Mouse (Mus musculus) stomach, embryonic 14.5 days (tissue): ENCODE data around the gene Inpp5f. TPM values are rescaled to one million over a fixed set of nuclear protein-coding genes. Genes with fewer than 3 reads are reported as not detected.

ENCODE experiments used
- ATAC-seq: fragments of 200-750 bp; cut with Nextera tagmentation; 2 replicates; pipeline ENCODE4 v1.8.0; 2017; ENCODE audit warnings: low read depth, moderate TSS enrichment; ENCODE audit not compliant: insufficient number of reproducible peaks, insufficient read depth, low FRiP score
- H3K27ac ChIP-seq: fragments of 300-500 bp; sonication (generic); 2 replicates; pipeline ENCODE4 v1.5.1; 2014; ENCODE audit warnings: mild to moderate bottlenecking, low read length, moderate library complexity, mixed read lengths
- H3K27me3 ChIP-seq: fragments of 300-500 bp; sonication (generic); 2 replicates; pipeline ENCODE4 v1.6.1; 2014; ENCODE audit warnings: low read length, control low read depth, mixed read lengths; ENCODE audit not compliant: control insufficient read depth, insufficient read depth
- H3K36me3 ChIP-seq: fragments of 300-500 bp; sonication (generic); 2 replicates; pipeline ENCODE4 v1.6.1; 2014; ENCODE audit warnings: mild to moderate bottlenecking, control low read depth, low read length, moderate library complexity, mixed read lengths; ENCODE audit not compliant: control insufficient read depth, insufficient read depth
- H3K4me1 ChIP-seq: fragments of 300-500 bp; sonication (generic); 2 replicates; pipeline ENCODE4 v1.6.1; 2014; ENCODE audit warnings: low read length, control low read depth, mixed read lengths; ENCODE audit not compliant: control insufficient read depth, insufficient read depth
- H3K4me2 ChIP-seq: fragments of 300-500 bp; sonication (generic); replicated peaks from 2 replicates; pipeline ENCODE4 v1.6.1; 2014; ENCODE audit warnings: low read depth, low read length, control low read depth
- H3K4me3 ChIP-seq: fragments of 300-500 bp; sonication (generic); 2 replicates; pipeline ENCODE4 v1.5.1; 2014; ENCODE audit warnings: low read depth, low read length, control low read depth
- H3K9ac ChIP-seq: fragments of 300-500 bp; sonication (generic); replicated peaks from 2 replicates; pipeline ENCODE4 v1.6.1; 2014; ENCODE audit warnings: low read depth, mild to moderate bottlenecking, control low read depth, low read length, moderate library complexity, mixed read lengths
- H3K9me3 ChIP-seq: fragments of 300-500 bp; sonication (generic); 2 replicates; pipeline ENCODE4 v1.6.1; 2016; ENCODE audit warnings: low read depth, low read length, control low read depth; ENCODE audit not compliant: control insufficient read depth
- WGBS: fragments of 180-500 bp; shearing (Covaris S2); extraction: QIAGEN DNeasy Blood & Tissue Kit; methylation state at CpG from one replicate; pipeline ENCODE4 v1.1.7; 2014; 5-methylcytosine and 5-hydroxymethylcytosine counted together
- polyA plus RNA-seq: library from polyadenylated mRNA; unstranded; fragments of >200 nt; fragmentation: Nextera tagmentation; extraction: Ambion mirVana; gene quantifications from 2 replicates; pipeline ENCODE4 v1.2.1, GENCODE M21; 2014

Gene Inpp5f
- polyA plus RNA-seq, 1 experiment from 2014 or later, result 33.9 TPM

DNA sequence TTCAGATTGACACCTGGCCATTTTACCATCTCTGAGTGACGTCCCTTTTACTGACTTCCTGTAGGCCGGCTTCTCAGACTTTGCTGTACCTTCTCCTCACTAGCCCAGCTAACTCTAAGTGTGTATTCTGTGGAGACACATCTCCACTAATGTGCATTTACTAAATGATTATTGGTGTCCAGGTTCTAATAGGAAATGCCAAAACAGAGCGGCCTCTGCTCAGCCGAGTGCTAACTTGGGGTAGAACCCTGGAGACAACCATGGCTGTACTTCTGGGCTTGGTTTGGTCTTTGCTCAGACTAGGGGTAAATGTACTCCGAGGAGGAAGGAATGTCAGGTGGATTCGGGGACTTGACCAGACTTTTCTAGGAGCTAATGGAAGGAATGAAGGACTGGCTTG, 638 bp upstream of the Inpp5f start:
- Histone ChIP-seq H3K9me3 (no peaks in the 10 kb centered on the region), H3K36me3 (no peaks in the 10 kb centered on the region), H3K4me3 (peak overlapping the region; percentile 75), H3K27ac (peak overlapping the region; percentile 68; the same call in 1 of the 2 replicates), H3K27me3 (no peaks in the 10 kb centered on the region), H3K4me2 (peak overlapping the region; percentile 23), H3K9ac (no peak overlapping the region), H3K4me1 (peaks cover 6% of the 10 kb centered on the region; the same call in 1 of the 2 replicates)
- 87% methylated on average over 6 of the region's 6 CpGs for WGBS
- no peak for ATAC-seq

DNA sequence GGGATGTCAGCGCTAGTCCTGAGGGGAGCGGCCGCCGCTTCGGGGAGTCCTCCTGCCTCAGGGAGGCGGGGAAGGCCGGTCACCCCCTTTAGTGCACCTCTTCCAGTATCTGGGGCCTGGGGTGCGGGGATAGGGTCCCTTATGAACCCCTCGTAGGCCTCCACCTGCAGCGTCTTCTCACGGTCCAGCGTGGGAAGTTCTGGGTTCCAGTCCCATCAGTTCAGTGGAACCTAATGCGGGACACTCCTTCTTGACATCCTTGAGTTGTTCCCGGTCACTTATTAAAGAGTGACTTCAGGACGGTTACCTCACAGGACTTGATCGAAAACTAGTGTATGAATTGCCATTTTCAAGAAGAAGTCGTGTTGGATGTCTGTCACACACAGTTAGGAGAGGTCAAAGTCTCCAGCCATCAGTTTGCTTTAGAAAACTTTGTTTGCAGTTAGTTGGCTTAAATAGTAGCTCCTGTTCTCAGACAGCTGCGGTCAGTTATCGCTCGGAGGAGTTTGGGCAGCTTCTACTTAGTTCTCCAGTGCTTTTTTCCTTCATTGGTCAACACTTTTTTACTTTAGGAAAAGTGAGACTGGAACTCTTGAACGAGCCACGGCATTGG, 777 bp downstream of the Inpp5f start:
- no peaks in the 10 kb centered on the region for H3K9me3 ChIP-seq
- 12% methylated on average over 21 of the region's 22 CpGs for WGBS
- peak overlapping the region; percentile 85 for H3K27ac ChIP-seq
- no peaks in the 10 kb centered on the region for H3K27me3 ChIP-seq
- H3K9ac ChIP-seq, result peak overlapping the region; percentile 82
- H3K36me3 ChIP-seq, result no peaks in the 10 kb centered on the region
- H3K4me1 ChIP-seq, result peaks cover 6% of the 10 kb centered on the region; the same call in 1 of the 2 replicates
- no peak for ATAC-seq
- peak overlapping the region; percentile 82 for H3K4me2 ChIP-seq
- peak overlapping the region; percentile 75 for H3K4me3 ChIP-seq

DNA sequence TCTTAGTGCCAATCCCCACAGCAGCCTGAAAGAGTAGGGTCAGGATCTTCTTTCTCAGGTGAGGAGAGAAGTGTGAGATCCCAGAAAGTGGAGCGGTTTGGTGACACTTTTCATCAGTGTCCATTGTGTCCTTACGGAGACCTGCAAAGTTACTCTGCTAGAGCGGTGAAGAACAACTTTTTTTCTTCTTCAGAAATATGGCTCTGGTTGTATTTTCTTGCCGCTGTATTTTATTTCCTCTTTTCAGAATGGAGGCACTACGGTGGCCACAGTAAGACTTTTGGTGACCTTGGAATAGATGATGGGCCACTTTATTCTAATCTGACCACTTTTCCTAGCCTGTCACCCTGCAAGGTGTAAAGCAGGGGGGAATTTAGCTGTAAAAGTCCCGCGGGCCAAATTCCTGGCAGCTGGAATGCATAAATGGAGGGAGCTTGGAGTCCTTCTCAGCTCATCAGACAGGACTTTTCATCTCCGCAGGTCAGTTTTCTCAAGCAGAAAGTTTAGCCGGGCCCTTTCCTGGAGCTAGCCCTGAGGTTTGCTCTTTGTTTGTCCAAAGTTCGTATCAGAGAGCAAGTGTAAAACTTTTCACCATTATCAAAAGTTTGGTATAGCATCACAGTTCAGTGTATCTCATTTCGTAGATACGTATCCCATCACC, 1.5 kb downstream of the Inpp5f start:
- WGBS, result 77% methylated on average over 12 of the region's 12 CpGs
- Histone ChIP-seq H3K9me3 (no peaks in the 10 kb centered on the region), H3K4me2 (peak overlapping the region; percentile 82), H3K4me3 (peak overlapping the region; percentile 75; the same call in 1 of the 2 replicates), H3K36me3 (no peaks in the 10 kb centered on the region), H3K27ac (no peak overlapping the region), H3K9ac (no peak overlapping the region), H3K27me3 (no peaks in the 10 kb centered on the region), H3K4me1 (peaks cover 6% of the 10 kb centered on the region; the same call in 1 of the 2 replicates)
- ATAC-seq, result no peak

DNA sequence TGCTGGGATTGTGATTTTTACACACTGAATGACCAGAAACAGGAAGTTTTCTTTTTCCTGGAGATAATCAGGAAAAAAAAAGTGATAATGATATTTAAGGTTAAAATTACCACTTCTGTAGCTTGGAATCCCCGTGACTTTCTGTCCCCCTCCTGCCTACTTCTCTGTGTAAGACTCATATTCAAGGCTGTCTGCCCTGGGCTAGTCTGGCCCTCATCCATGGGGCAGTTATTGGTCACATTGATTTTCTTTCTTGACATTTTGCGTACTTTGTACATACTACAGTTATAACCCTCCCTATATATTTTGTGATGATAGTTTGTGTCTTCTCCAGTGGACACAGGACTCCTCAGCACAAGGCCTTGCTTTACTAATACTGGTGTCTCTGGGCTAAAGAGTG, 2.5 kb downstream of the Inpp5f start:
- 84% methylated on average over 2 of the region's 2 CpGs for WGBS
- H3K9me3 ChIP-seq, result no peaks in the 10 kb centered on the region
- H3K9ac ChIP-seq, result no peak overlapping the region
- peaks cover 6% of the 10 kb centered on the region; the same call in 1 of the 2 replicates for H3K4me1 ChIP-seq
- no peak overlapping the region for H3K4me3 ChIP-seq
- ATAC-seq, result no peak
- H3K27me3 ChIP-seq, result no peaks in the 10 kb centered on the region
- no peaks in the 10 kb centered on the region for H3K36me3 ChIP-seq
- H3K27ac ChIP-seq, result no peak overlapping the region
- no peak overlapping the region for H3K4me2 ChIP-seq

DNA sequence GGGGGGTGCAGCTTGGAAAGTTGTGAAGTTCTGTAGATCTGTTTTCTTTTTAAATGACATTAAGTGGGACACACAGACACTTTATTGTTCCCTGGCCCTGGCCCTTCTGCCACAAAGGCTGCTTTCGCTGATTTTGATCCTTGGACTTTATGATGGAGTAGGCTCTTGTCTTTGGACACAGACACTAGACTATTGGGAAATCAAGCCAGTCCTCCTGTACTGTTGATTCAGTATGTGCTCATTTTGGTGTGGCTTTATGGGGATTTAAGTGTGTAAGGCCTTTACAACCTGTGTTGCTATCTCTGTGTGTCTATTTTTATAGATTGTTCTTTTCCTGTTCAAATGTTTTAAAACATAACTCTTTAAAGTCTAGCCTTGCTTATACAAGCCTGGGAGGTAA, 6.5 kb downstream of the Inpp5f start:
- Histone ChIP-seq H3K9ac (no peak overlapping the region), H3K36me3 (no peaks in the 10 kb centered on the region), H3K4me2 (no peak overlapping the region), H3K4me1 (no peaks in the 10 kb centered on the region), H3K27me3 (no peaks in the 10 kb centered on the region), H3K4me3 (no peak overlapping the region), H3K27ac (no peak overlapping the region), H3K9me3 (no peaks in the 10 kb centered on the region)
- no peak for ATAC-seq
- WGBS, result 88% methylated on average over 1 of the region's 1 CpGs

DNA sequence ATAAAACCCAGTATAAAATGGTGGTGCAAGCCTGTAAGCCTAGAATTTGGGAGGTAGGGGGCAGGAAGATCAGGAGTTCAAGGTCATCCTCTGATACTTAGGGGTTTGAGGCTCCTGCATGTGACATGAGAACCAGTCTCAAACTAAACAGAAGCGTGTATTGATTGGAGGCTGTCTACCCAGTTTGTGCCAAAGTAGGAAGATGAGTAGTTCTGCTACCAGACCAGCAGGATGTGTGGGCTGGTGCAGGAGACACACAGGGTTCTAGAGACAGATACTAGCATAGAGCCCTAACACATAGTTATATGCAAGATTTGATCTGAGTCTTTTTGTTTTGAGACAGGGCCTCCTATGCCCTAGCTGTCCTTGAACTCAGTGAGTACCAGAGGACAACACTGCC, 9.1 kb downstream of the Inpp5f start:
- H3K36me3 ChIP-seq, result no peaks in the 10 kb centered on the region
- H3K4me2 ChIP-seq, result no peak overlapping the region
- ATAC-seq, result no peak
- no peaks in the 10 kb centered on the region for H3K9me3 ChIP-seq
- H3K4me1 ChIP-seq, result no peaks in the 10 kb centered on the region
- no peak overlapping the region for H3K9ac ChIP-seq
- H3K4me3 ChIP-seq, result no peak overlapping the region
- no peaks in the 10 kb centered on the region for H3K27me3 ChIP-seq
- WGBS, result 93% methylated on average over 1 of the region's 1 CpGs
- no peak overlapping the region for H3K27ac ChIP-seq

DNA sequence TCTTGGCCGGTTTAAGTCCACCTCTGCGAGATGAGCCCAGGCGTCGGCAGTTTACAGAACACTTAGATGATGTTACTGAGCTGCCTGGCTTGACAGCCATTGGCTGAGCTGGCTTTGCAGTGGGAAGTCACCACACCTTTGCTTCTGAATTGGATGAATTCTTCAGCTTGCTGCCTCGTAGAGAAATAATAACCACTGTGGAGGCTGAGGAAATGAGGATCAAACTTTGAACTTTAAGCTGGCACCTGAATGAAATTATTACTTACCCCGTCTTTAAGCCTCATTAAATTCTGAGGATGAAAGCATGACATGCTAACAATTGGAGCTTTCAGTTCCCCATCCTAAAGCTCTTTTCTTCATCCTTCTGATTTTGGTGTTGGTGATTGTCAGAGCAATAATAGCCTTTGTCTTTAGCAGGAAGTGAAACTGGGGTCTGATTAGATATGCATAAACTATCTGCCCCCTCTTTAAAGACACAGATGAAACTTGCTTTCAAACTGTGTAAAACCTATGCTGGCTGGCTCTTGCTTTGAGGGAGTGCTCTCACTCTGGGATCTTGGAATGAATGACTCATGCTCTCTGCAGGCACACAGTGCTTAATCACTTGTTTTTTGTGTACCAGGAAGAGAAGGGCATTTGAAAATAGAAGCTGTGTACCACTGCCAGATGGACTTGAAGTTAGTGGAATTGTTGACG, 11.3 kb downstream of the Inpp5f start:
- Histone ChIP-seq H3K4me3 (no peak overlapping the region), H3K36me3 (no peaks in the 10 kb centered on the region), H3K9ac (no peak overlapping the region), H3K9me3 (no peaks in the 10 kb centered on the region), H3K27me3 (no peaks in the 10 kb centered on the region), H3K4me1 (no peaks in the 10 kb centered on the region), H3K27ac (no peak overlapping the region; the same call in 1 of the 2 replicates), H3K4me2 (no peak overlapping the region)
- no peak for ATAC-seq
- 54% methylated on average over 7 of the region's 7 CpGs for WGBS

DNA sequence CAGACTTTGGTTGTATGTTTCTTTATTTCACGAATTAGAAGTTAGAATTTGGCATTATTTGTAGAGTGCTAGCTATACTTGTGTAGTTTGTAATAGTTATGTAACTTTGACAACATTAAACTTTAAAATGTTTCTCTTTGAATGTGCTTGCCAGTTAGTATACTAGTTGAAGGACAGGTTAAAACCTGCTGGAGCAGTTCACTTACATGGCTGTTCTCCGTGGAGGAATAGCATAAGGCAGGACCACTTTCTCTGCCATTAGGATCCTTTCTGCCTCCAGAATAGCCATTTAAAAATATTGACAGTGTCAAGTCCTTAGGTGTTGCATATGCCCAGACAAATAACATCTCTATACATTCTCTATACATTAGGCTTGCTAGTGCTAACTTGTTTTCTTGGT, 11.9 kb downstream of the Inpp5f start:
- no peak for ATAC-seq
- WGBS, result 67% methylated on average over 2 of the region's 2 CpGs
- no peak overlapping the region for H3K27ac ChIP-seq

More for the DNA sequence above, 11.9 kb downstream of the Inpp5f start:
- H3K9ac ChIP-seq, result no peak overlapping the region
- H3K4me3 ChIP-seq, result no peak overlapping the region
- no peaks in the 10 kb centered on the region for H3K27me3 ChIP-seq
- no peak overlapping the region for H3K4me2 ChIP-seq
- H3K9me3 ChIP-seq, result no peaks in the 10 kb centered on the region
- H3K4me1 ChIP-seq, result no peaks in the 10 kb centered on the region
- H3K36me3 ChIP-seq, result no peaks in the 10 kb centered on the region
